Mouse (Mus musculus): ENCODE data around the gene Mgat3.

Mgat3 gene

DNA sequence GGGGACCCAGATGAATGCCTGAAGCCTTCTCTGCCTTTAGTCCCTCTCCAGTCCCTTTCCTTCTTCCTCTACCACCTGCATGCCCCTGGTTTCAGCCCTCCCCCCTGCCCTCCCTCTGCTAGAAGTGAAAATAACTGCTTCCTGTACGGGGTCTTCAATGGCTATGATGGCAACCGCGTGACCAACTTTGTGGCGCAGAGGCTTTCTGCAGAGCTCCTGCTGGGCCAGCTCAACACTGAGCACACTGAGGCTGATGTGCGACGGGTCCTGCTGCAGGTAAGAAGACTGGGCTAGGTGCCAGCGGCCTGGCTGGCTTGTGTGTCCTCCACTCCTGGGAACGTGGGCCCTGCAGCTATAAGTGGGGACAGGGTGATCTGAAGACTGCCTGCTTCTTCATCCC, 25.0 kb upstream of the Mgat3 start:
- CTCF ChIA-PET = interaction anchor here (0.7 kb wide), 1 partner anchor 67 kb away, joined by 4 read pairs; no protein-coding TSS in a partner anchor

DNA sequence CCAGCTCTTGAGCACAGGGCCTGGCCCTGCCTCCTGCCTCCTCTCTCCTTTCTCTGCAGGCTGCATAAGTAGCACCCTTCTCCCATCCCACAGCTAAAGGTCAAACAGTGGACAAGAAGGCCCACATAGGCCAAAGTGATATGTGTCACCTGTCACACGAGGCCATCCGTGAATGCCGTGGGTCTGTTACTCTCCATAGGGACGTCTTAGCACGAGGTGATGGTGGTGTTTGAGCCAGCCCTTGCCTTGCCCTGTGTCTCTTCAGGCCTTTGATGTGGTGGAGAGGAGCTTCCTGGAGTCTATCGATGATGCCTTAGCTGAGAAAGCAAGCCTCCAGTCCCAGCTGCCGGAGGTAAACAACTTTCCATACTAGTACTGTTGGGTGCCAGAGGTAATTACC, 24.0 kb upstream of the Mgat3 start:
- CTCF ChIA-PET = no interaction called here

GRCm38 (mm10) chr15:80152663-80153062, 20.9 kb upstream of the Mgat3 start:
- CTCF ChIA-PET = interaction anchor here (0.6 to 0.8 kb wide), 2 partner anchors 22 to 32 kb away, joined by 3 to 5 read pairs; no protein-coding TSS in a partner anchor

DNA sequence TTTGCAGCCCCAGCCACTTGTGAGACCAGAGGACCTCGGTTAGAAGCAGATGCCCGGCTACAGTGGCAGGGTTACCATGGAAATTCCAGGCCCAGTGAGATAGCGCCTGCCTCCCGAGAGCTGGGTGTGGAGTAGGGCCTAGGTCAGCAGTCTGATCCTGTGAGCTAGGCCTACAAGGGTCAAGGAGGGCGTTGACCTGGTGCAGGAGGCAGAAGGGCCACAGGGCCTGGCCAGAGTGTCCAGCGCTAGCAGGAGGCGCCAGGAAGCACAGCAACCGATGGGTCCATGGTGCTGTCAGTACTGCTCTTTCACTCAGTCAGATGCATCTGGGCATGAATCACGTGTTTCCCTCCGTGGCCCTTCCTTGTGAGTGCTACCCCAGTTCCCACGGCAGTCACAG, 19.8 kb upstream of the Mgat3 start:
- CTCF ChIA-PET = no interaction called here

GRCm38 (mm10) chr15:80155707-80156106, 17.8 kb upstream of the Mgat3 start:
- CTCF ChIA-PET = no interaction called here

GRCm38 (mm10) chr15:80157197-80157943, 16.2 kb upstream of the Mgat3 start:
- CTCF ChIA-PET = no interaction called here

- CTCF ChIA-PET = interaction anchor here (0.6 kb wide), 1 partner anchor 606 kb away, joined by 3 read pairs; no protein-coding TSS in a partner anchor
Observed at GRCm38 (mm10) chr15:80158001-80158706, 15.4 kb upstream of the Mgat3 start.

- CTCF ChIA-PET = interaction anchor here (0.6 kb wide), 1 partner anchor 606 kb away, joined by 3 read pairs; no protein-coding TSS in a partner anchor
Observed at GRCm38 (mm10) chr15:80158707-80159090, 14.8 kb upstream of the Mgat3 start.

- CTCF ChIA-PET = no interaction called here
Observed at GRCm38 (mm10) chr15:80159286-80159901, 14.1 kb upstream of the Mgat3 start.

- CTCF ChIA-PET = no interaction called here
Observed at GRCm38 (mm10) chr15:80160223-80160622, 13.3 kb upstream of the Mgat3 start.

- CTCF ChIA-PET = no interaction called here
Observed at GRCm38 (mm10) chr15:80160726-80161125, 12.8 kb upstream of the Mgat3 start.

GRCm38 (mm10) chr15:80161199-80161598, 12.3 kb upstream of the Mgat3 start:
- CTCF ChIA-PET = no interaction called here

DNA sequence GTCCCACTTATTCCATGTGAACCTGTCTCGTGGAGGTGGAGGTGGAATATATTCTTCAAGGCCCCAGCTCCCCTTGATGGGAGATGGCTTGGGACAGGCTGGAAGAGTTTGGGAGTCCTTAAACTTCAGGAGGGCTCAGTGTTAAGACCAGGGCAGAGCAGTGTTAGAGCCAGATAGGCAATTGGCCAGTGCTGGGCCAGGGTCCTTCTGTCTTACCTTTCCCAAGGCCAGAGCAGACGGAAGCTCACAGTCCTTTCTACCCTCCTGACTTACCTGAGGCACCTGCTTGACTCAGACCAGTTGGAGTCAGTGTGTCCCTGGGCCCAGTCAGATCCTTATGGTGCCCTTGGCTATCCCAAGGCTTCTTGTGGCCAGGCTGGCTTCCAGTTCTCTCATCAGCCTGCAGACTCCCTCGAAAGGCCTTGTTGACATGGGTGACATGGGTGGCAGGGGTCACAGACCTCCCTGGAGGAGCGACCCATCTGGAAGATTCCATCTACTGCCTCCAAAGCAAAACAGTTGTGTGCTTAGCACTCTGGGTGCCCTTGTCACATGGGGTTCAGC, 11.0 kb upstream of the Mgat3 start:
- CTCF ChIA-PET = no interaction called here

DNA sequence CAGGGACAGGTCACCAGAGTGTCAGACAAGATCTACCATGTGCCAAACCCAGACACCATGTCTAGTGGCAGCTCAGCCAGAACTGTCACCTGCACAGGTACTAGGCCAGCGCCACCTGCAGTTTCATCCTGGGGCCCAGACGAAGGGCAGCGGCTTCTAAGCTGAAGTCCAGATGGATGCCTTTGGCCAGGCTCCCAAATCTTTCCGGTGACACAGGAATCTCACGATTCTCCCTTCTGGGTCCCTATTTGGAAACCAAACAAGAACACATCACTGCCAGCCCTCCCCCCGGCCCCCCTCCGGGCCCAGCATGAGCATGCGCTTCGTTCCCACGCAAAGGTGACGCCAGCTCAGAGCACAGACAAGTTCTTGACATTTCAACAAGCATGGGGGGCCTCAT, 10.2 kb upstream of the Mgat3 start:
- CTCF ChIA-PET = no interaction called here

- CTCF ChIA-PET = no interaction called here
Observed at GRCm38 (mm10) chr15:80163716-80164115, 9.8 kb upstream of the Mgat3 start.

- CTCF ChIA-PET = no interaction called here
Observed at GRCm38 (mm10) chr15:80165396-80165795, 8.1 kb upstream of the Mgat3 start.

DNA sequence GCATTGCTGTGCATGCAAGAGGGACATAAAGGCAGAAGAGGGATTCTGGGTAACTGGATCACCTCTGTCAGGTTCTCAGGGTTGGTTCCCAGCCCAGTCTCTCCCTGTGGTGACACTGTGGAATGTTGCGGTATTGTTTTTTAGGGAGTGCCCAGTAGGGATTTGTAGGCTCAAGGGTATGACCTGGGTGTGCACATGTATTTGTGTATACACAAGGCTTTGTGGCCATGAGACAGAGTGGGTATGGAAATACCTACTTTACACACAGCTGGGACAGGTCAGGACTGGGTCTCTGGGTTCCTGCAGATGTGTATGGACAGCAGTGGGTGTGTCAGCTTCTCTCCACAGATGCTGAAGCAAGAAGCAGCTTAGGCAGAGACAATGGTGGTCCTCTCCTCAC, 4.0 kb upstream of the Mgat3 start:
- CTCF ChIA-PET = no interaction called here

DNA sequence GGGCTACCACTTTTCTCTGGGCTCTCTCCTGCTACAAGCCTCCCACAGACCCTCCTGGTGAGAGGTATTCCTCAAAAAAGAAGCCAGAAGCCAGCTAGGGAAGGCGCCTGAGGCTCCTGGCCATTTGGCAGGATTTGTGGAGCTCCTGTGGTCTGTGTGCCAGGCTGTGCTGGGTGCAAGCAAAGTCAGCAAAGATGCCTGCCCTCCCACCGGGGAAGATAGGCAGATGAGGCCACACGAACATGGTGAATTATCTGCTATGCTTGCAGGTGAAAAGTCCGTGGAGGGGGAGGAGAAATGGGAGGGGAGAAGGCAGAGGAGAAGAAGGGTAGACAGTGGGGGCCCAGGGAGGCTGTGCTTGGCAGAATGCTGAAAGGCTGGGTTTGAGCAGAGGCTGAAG, 3.2 kb upstream of the Mgat3 start:
- CTCF ChIA-PET = no interaction called here

GRCm38 (mm10) chr15:80171286-80171685, 2.2 kb upstream of the Mgat3 start:
- CTCF ChIA-PET = interaction anchor here (0.7 kb wide), 1 partner anchor 68 kb away, joined by 4 read pairs; no protein-coding TSS in a partner anchor

- CTCF ChIA-PET = interaction anchor here (0.7 kb wide), 1 partner anchor 67 kb away, joined by 4 read pairs; no protein-coding TSS in a partner anchor
Observed at GRCm38 (mm10) chr15:80171791-80172190, 1.7 kb upstream of the Mgat3 start.

GRCm38 (mm10) chr15:80173781-80174597, 468 bp downstream of the Mgat3 start:
- CTCF ChIA-PET = interaction anchor here (0.5 to 0.6 kb wide), 2 partner anchors 77 to 939 kb away, joined by 3 to 4 read pairs; no protein-coding TSS in a partner anchor

GRCm38 (mm10) chr15:80174598-80174875, 1.0 kb downstream of the Mgat3 start:
- CTCF ChIA-PET = interaction anchor here (0.6 kb wide), 1 partner anchor 940 kb away, joined by 3 read pairs; no protein-coding TSS in a partner anchor

Data from spleen, embryonic (tissue).